Mouse (Mus musculus): ENCODE measurements around the gene Prap1. TPM values are rescaled to one million over a fixed set of nuclear protein-coding genes. Genes with fewer than 3 reads are reported as not detected.

Prap1 gene
- not detected for polyA plus RNA-seq (2015; fragmentation: Illumina TruSeq; extraction: RNeasy Lipid Tissue Mini Kit (QIAGEN cat#74804); ENCODE audit: low read depth, low replicate concordance)

GRCm38 (mm10) chr7:140092924-140093528 is at the start of gene Prap1:
TSS of gene Prap1 (plus strand) at chr7:140093395.

GRCm38 (mm10) chr7:140048361-140049114 is 44.7 kb upstream of the Prap1 start, which contains the start of gene Msx3:
TSS of gene Msx3 (minus strand) at chr7:140049089.

GRCm38 (mm10) chr7:140082242-140082678 is 10.9 kb upstream of the Prap1 start, which contains the start of gene Caly:
TSS of gene Caly (minus strand) at chr7:140082548.

GRCm38 (mm10) chr7:140101993-140102860 is 9.0 kb downstream of the Prap1 start, which contains the start of gene Fuom:
TSS of gene Fuom (minus strand) at chr7:140102441.

GRCm38 (mm10) chr7:140115583-140116328 is 22.6 kb downstream of the Prap1 start, which contains the start of gene Paox:
TSS of gene Paox (plus strand) at chr7:140115799.

GRCm38 (mm10) chr7:140116329-140117054 is 23.3 kb downstream of the Prap1 start, which contains the start of gene Echs1:
TSS of gene Echs1 (minus strand) at chr7:140116476.

GRCm38 (mm10) chr7:140137135-140138020 is 44.2 kb downstream of the Prap1 start, which contains the start of gene Mtg1:
TSS of gene Mtg1 (plus strand) at chr7:140137564.

Other genes starting within 250 kb of the Prap1 start
- gene Kndc1, start 198.7 kb upstream of the Prap1 start, polyA plus RNA-seq (2015; fragmentation: Illumina TruSeq; extraction: RNeasy Lipid Tissue Mini Kit (QIAGEN cat#74804); ENCODE audit: low read depth, low replicate concordance) = 51.5 TPM
- not detected for gene Utf1, start 149.6 kb upstream of the Prap1 start, polyA plus RNA-seq (2015; fragmentation: Illumina TruSeq; extraction: RNeasy Lipid Tissue Mini Kit (QIAGEN cat#74804); ENCODE audit: low read depth, low replicate concordance)
- 0.48 TPM for gene 6430531B16Rik, start 114.6 kb upstream of the Prap1 start, polyA plus RNA-seq (2015; fragmentation: Illumina TruSeq; extraction: RNeasy Lipid Tissue Mini Kit (QIAGEN cat#74804); ENCODE audit: low read depth, low replicate concordance)
- 3.3 TPM for gene Adam8, start 100.8 kb upstream of the Prap1 start, polyA plus RNA-seq (2015; fragmentation: Illumina TruSeq; extraction: RNeasy Lipid Tissue Mini Kit (QIAGEN cat#74804); ENCODE audit: low read depth, low replicate concordance)
- 33.5 TPM for gene Zfp511, start 57.0 kb upstream of the Prap1 start, polyA plus RNA-seq (2015; fragmentation: Illumina TruSeq; extraction: RNeasy Lipid Tissue Mini Kit (QIAGEN cat#74804); ENCODE audit: low read depth, low replicate concordance)
- gene Tubgcp2, start 56.7 kb upstream of the Prap1 start, polyA plus RNA-seq (2015; fragmentation: Illumina TruSeq; extraction: RNeasy Lipid Tissue Mini Kit (QIAGEN cat#74804); ENCODE audit: low read depth, low replicate concordance) = 29.0 TPM
- not detected for gene Msx3, start 44.3 kb upstream of the Prap1 start, polyA plus RNA-seq (2015; fragmentation: Illumina TruSeq; extraction: RNeasy Lipid Tissue Mini Kit (QIAGEN cat#74804); ENCODE audit: low read depth, low replicate concordance)
- gene Caly, start 10.8 kb upstream of the Prap1 start, polyA plus RNA-seq (2015; fragmentation: Illumina TruSeq; extraction: RNeasy Lipid Tissue Mini Kit (QIAGEN cat#74804); ENCODE audit: low read depth, low replicate concordance) = 302 TPM
- 83.3 TPM for gene Fuom, start 9.0 kb downstream of the Prap1 start, polyA plus RNA-seq (2015; fragmentation: Illumina TruSeq; extraction: RNeasy Lipid Tissue Mini Kit (QIAGEN cat#74804); ENCODE audit: low read depth, low replicate concordance)
- gene Paox, start 22.4 kb downstream of the Prap1 start, polyA plus RNA-seq (2015; fragmentation: Illumina TruSeq; extraction: RNeasy Lipid Tissue Mini Kit (QIAGEN cat#74804); ENCODE audit: low read depth, low replicate concordance) = 7.1 TPM
- gene Echs1, start 23.1 kb downstream of the Prap1 start, polyA plus RNA-seq (2015; fragmentation: Illumina TruSeq; extraction: RNeasy Lipid Tissue Mini Kit (QIAGEN cat#74804); ENCODE audit: low read depth, low replicate concordance) = 90.6 TPM
- 28.6 TPM for gene Mtg1, start 44.2 kb downstream of the Prap1 start, polyA plus RNA-seq (2015; fragmentation: Illumina TruSeq; extraction: RNeasy Lipid Tissue Mini Kit (QIAGEN cat#74804); ENCODE audit: low read depth, low replicate concordance)
- 96.6 TPM for gene Sprn, start 61.5 kb downstream of the Prap1 start, polyA plus RNA-seq (2015; fragmentation: Illumina TruSeq; extraction: RNeasy Lipid Tissue Mini Kit (QIAGEN cat#74804); ENCODE audit: low read depth, low replicate concordance)
- gene Olfr522, start 71.4 kb downstream of the Prap1 start, polyA plus RNA-seq (2015; fragmentation: Illumina TruSeq; extraction: RNeasy Lipid Tissue Mini Kit (QIAGEN cat#74804); ENCODE audit: low read depth, low replicate concordance) = not detected
- not detected for gene Olfr523, start 79.8 kb downstream of the Prap1 start, polyA plus RNA-seq (2015; fragmentation: Illumina TruSeq; extraction: RNeasy Lipid Tissue Mini Kit (QIAGEN cat#74804); ENCODE audit: low read depth, low replicate concordance)
- not detected for gene Olfr524, start 112.6 kb downstream of the Prap1 start, polyA plus RNA-seq (2015; fragmentation: Illumina TruSeq; extraction: RNeasy Lipid Tissue Mini Kit (QIAGEN cat#74804); ENCODE audit: low read depth, low replicate concordance)
- gene Cd163l1, start 124.9 kb downstream of the Prap1 start, polyA plus RNA-seq (2015; fragmentation: Illumina TruSeq; extraction: RNeasy Lipid Tissue Mini Kit (QIAGEN cat#74804); ENCODE audit: low read depth, low replicate concordance) = not detected
- gene 5830411N06Rik, start 153.9 kb downstream of the Prap1 start, polyA plus RNA-seq (2015; fragmentation: Illumina TruSeq; extraction: RNeasy Lipid Tissue Mini Kit (QIAGEN cat#74804); ENCODE audit: low read depth, low replicate concordance) = not detected
- not detected for gene Olfr525, start 227.5 kb downstream of the Prap1 start, polyA plus RNA-seq (2015; fragmentation: Illumina TruSeq; extraction: RNeasy Lipid Tissue Mini Kit (QIAGEN cat#74804); ENCODE audit: low read depth, low replicate concordance)
- gene Olfr527, start 240.6 kb downstream of the Prap1 start, polyA plus RNA-seq (2015; fragmentation: Illumina TruSeq; extraction: RNeasy Lipid Tissue Mini Kit (QIAGEN cat#74804); ENCODE audit: low read depth, low replicate concordance) = not detected